Mouse (Mus musculus): ENCODE results near the gene Gmppa. TPM values are rescaled to one million over a fixed set of nuclear protein-coding genes. Genes with fewer than 3 reads are reported as not detected.
A peak's percentile ranks its signal among the peaks of the same experiment; 100 is the strongest.

The Gmppa gene
- polyA plus RNA-seq, 1 experiment from 2014 or later: 93.1 TPM

DNA sequence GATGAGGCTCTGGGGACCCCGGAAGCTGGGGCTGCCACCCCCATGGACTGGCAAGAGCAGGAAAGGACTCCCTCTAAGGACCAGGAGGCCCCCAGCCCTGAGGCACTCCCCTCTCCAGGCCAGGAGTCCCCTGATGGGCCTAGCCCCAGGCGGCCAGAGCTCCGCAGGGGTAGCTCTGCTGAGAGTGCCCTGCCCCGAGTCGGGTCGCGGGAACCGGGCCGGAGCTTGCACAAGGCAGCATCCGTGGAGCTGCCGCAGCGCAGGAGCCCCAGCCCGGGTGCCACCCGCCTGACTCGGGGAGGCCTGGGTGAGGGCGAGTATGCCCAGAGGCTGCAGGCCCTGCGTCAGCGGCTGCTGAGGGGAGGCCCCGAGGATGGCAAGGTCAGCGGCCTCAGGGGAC, 13.9 kb upstream of the Gmppa start:
- H3K9ac ChIP-seq (replicated peaks; ENCODE audit: low read depth, low read length): no peak overlapping the region

DNA sequence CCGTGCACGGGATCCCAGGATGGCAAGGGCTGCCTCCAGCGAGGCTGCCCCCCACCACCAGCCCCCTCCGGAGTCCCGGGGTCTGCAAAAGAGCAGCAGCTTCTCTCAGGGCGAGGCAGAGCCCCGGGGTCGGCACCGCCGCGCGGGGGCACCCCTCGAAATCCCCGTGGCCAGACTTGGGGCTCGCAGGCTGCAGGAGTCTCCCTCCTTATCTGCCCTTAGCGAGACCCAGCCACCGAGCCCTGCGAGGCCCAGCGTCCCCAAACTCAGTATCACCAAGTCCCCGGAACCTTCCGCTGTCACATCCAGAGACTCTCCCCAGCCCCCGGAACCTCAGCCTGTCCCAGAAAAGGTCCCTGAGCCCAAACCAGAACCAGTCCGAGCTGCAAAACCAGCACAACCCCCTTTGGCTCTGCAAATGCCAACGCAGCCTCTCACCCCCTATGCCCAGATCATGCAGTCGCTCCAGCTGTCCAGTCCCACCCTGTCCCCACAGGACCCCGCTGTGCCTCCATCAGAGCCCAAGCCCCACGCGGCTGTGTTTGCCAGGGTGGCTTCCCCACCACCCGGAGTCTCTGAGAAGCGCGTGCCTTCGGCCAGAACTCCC, 13.4 kb upstream of the Gmppa start:
- no peak for ATAC-seq
- Histone ChIP-seq H3K9ac (replicated peaks; ENCODE audit: low read depth, low read length) (peak overlapping the region; percentile 50), H3K4me1 (replicated peaks; ENCODE audit: control insufficient read depth, insufficient read depth, low read length) (peaks cover 18% of the 10 kb centered on the region), H3K27ac (ENCODE audit: low read length) (no peak overlapping the region), H3K4me2 (ENCODE audit: low read length) (peak overlapping the region; percentile 54), H3K36me3 (ENCODE audit: control insufficient read depth, insufficient read depth) (no peaks in the 10 kb centered on the region), H3K27me3 (replicated peaks; ENCODE audit: control insufficient read depth, insufficient read depth, low read length) (peaks cover 46% of the 10 kb centered on the region), H3K9me3 (ENCODE audit: control insufficient read depth, low read length) (no peaks in the 10 kb centered on the region), H3K4me3 (replicated peaks; ENCODE audit: low read length) (peak overlapping the region; percentile 42)
- WGBS: 2% methylated on average over 31 of the region's 32 CpGs

More for the DNA sequence above, 13.9 kb upstream of the Gmppa start:
- WGBS: 5% methylated on average over 20 of the region's 20 CpGs
- no peaks in the 10 kb centered on the region for H3K9me3 ChIP-seq (ENCODE audit: control insufficient read depth, low read length)
- H3K4me2 ChIP-seq (ENCODE audit: low read length): 0 out of 2 replicates have a peak overlapping the region, but pooled peaks have one; percentile 9
- ATAC-seq: 0 out of 2 replicates have a peak, but pooled peaks have one; percentile 25
- peaks cover 46% of the 10 kb centered on the region for H3K27me3 ChIP-seq (replicated peaks; ENCODE audit: control insufficient read depth, insufficient read depth, low read length)
- H3K36me3 ChIP-seq (ENCODE audit: control insufficient read depth, insufficient read depth): no peaks in the 10 kb centered on the region
- H3K4me3 ChIP-seq (replicated peaks; ENCODE audit: low read length): no peak overlapping the region
- no peak overlapping the region for H3K27ac ChIP-seq (ENCODE audit: low read length)
- peaks cover 18% of the 10 kb centered on the region for H3K4me1 ChIP-seq (replicated peaks; ENCODE audit: control insufficient read depth, insufficient read depth, low read length)

- peak overlapping the region; percentile 54 for H3K4me2 ChIP-seq (ENCODE audit: low read length)
- no peak overlapping the region for H3K27ac ChIP-seq (ENCODE audit: low read length)
- peak overlapping the region; percentile 50 for H3K9ac ChIP-seq (replicated peaks; ENCODE audit: low read depth, low read length)
- under 1% methylated on average over 68 of the region's 71 CpGs for WGBS
- peaks cover 46% of the 10 kb centered on the region for H3K27me3 ChIP-seq (replicated peaks; ENCODE audit: control insufficient read depth, insufficient read depth, low read length)
- peak; percentile 49 for ATAC-seq
- peaks cover 18% of the 10 kb centered on the region for H3K4me1 ChIP-seq (replicated peaks; ENCODE audit: control insufficient read depth, insufficient read depth, low read length)
- H3K9me3 ChIP-seq (ENCODE audit: control insufficient read depth, low read length): no peaks in the 10 kb centered on the region
- no peaks in the 10 kb centered on the region for H3K36me3 ChIP-seq (ENCODE audit: control insufficient read depth, insufficient read depth)
- peak overlapping the region; percentile 42 for H3K4me3 ChIP-seq (replicated peaks; ENCODE audit: low read length)
Observed at GRCm38 (mm10) chr1:75422823-75423471, 12.8 kb upstream of the Gmppa start.

DNA sequence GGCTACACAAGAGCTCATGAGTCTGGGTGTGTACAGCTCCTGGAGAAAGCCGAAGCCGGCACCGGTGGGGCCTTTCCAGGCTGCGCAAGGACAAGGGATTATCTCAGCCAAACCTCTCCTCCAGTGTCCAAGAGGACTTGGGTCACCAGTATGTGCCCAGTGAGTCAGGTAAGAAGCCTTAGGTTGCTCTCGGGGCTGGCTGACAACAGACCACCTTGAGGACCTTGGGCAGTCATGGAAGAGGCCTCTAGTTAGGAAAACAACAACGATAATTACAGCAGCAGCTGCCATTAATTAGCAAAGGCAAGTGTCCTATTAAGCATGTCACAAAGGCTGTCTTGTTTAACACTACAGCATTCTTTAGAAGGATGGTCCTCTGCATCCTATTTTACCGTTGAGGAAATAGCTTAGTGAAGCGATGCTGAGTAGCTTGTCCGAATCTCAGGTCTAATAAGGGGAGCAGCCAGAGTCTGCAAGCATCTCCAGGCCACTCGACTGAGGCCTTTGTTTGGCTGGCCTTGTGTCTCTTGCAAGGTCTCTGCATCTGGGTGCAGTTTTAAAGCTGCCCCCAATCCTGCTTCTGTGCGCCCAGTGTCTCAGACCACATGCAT, 11.8 kb upstream of the Gmppa start:
- Histone ChIP-seq H3K9me3 (ENCODE audit: control insufficient read depth, low read length) (no peaks in the 10 kb centered on the region), H3K36me3 (ENCODE audit: control insufficient read depth, insufficient read depth) (no peaks in the 10 kb centered on the region), H3K27ac (ENCODE audit: low read length) (no peak overlapping the region), H3K9ac (replicated peaks; ENCODE audit: low read depth, low read length) (no peak overlapping the region), H3K4me2 (ENCODE audit: low read length) (no peak overlapping the region), H3K27me3 (replicated peaks; ENCODE audit: control insufficient read depth, insufficient read depth, low read length) (peaks cover 46% of the 10 kb centered on the region), H3K4me3 (replicated peaks; ENCODE audit: low read length) (no peak overlapping the region), H3K4me1 (replicated peaks; ENCODE audit: control insufficient read depth, insufficient read depth, low read length) (peaks cover 18% of the 10 kb centered on the region)
- ATAC-seq: no peak
- WGBS: 29% methylated on average over 11 of the region's 11 CpGs

DNA sequence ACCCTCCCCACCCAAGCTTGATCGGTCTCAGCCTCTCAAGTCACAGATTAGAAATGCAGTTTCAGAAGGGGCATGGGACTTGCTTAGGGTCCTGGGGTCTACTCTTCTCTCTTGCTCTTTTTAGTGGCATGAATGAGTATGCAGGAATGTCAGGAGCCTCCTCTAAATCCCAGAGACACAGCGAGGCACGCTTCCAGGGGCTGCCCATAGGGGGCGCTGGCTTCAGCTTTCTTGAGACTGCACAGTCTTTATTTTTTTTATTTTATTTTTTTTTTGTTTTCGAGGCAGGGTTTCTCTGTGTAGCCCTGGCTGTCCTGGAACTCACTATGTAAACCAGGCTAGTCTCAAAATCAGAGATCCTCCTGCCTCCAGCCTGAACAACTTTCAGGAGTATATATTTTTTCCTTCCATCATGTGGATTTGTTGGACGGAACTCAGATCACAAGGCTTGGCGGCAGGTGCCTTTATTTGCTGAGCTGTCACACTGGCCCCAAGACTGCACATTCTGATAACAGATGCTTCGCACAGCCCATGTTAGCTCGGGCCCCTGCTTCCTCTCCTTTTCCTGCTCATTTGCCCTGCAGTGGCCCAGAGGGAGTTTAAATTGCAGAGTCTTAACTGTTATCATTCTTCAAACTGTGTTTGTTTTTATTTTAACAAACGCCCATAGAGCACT, 9.8 kb upstream of the Gmppa start:
- no peaks in the 10 kb centered on the region for H3K36me3 ChIP-seq (ENCODE audit: control insufficient read depth, insufficient read depth)
- 38% methylated on average over 10 of the region's 10 CpGs for WGBS
- H3K9ac ChIP-seq (replicated peaks; ENCODE audit: low read depth, low read length): no peak overlapping the region
- H3K4me1 ChIP-seq (replicated peaks; ENCODE audit: control insufficient read depth, insufficient read depth, low read length): peaks cover 18% of the 10 kb centered on the region
- ATAC-seq: no peak
- no peak overlapping the region for H3K4me3 ChIP-seq (replicated peaks; ENCODE audit: low read length)
- H3K9me3 ChIP-seq (ENCODE audit: control insufficient read depth, low read length): no peaks in the 10 kb centered on the region
- peaks cover 38% of the 10 kb centered on the region for H3K27me3 ChIP-seq (replicated peaks; ENCODE audit: control insufficient read depth, insufficient read depth, low read length)
- H3K4me2 ChIP-seq (ENCODE audit: low read length): no peak overlapping the region
- no peak overlapping the region for H3K27ac ChIP-seq (ENCODE audit: low read length)

GRCm38 (mm10) chr1:75438782-75439181, 3.1 kb downstream of the Gmppa start:
- peaks cover 2% of the 10 kb centered on the region; the same call in 1 of the 2 replicates for H3K36me3 ChIP-seq (ENCODE audit: control insufficient read depth, insufficient read depth)
- no peak overlapping the region for H3K4me3 ChIP-seq (replicated peaks; ENCODE audit: low read length)
- 80% methylated on average over 8 of the region's 9 CpGs for WGBS
- H3K27me3 ChIP-seq (replicated peaks; ENCODE audit: control insufficient read depth, insufficient read depth, low read length): no peaks in the 10 kb centered on the region
- H3K4me2 ChIP-seq (ENCODE audit: low read length): no peak overlapping the region
- ATAC-seq: no peak
- no peak overlapping the region for H3K27ac ChIP-seq (ENCODE audit: low read length)
- peaks cover 26% of the 10 kb centered on the region for H3K4me1 ChIP-seq (replicated peaks; ENCODE audit: control insufficient read depth, insufficient read depth, low read length)
- no peak overlapping the region for H3K9ac ChIP-seq (replicated peaks; ENCODE audit: low read depth, low read length)
- H3K9me3 ChIP-seq (ENCODE audit: control insufficient read depth, low read length): no peaks in the 10 kb centered on the region

GRCm38 (mm10) chr1:75440661-75441060, 4.9 kb downstream of the Gmppa start:
- ATAC-seq: no peak
- no peak overlapping the region for H3K9ac ChIP-seq (replicated peaks; ENCODE audit: low read depth, low read length)
- no peak overlapping the region for H3K4me3 ChIP-seq (replicated peaks; ENCODE audit: low read length)
- H3K4me2 ChIP-seq (ENCODE audit: low read length): no peak overlapping the region
- peaks cover 2% of the 10 kb centered on the region; the same call in 1 of the 2 replicates for H3K36me3 ChIP-seq (ENCODE audit: control insufficient read depth, insufficient read depth)
- H3K4me1 ChIP-seq (replicated peaks; ENCODE audit: control insufficient read depth, insufficient read depth, low read length): peaks cover 45% of the 10 kb centered on the region
- 89% methylated on average over 7 of the region's 7 CpGs for WGBS
- H3K27ac ChIP-seq (ENCODE audit: low read length): no peak overlapping the region
- no peaks in the 10 kb centered on the region for H3K27me3 ChIP-seq (replicated peaks; ENCODE audit: control insufficient read depth, insufficient read depth, low read length)
- no peaks in the 10 kb centered on the region for H3K9me3 ChIP-seq (ENCODE audit: control insufficient read depth, low read length)

GRCm38 (mm10) chr1:75441471-75441996, 5.8 kb downstream of the Gmppa start:
- peaks cover 50% of the 10 kb centered on the region for H3K4me1 ChIP-seq (replicated peaks; ENCODE audit: control insufficient read depth, insufficient read depth, low read length)

DNA sequence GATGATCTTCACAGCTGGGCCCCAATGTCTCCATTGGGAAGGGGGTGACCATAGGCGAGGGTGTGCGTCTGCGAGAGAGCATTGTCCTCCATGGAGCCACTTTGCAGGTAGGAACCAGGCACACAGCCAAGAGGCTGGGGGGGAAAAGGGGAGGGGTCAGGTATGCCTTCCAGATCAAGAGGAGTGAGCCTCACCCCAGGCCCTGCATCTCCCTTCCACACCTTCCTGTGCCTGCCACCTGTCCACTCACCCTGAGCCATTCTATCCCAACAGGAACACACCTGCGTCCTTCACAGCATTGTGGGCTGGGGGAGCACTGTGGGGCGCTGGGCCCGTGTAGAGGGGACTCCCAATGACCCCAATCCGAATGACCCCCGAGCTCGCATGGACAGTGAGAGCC, 6.4 kb downstream of the Gmppa start:
- Histone ChIP-seq H3K9ac (replicated peaks; ENCODE audit: low read depth, low read length) (no peak overlapping the region), H3K4me2 (ENCODE audit: low read length) (no peak overlapping the region), H3K27ac (ENCODE audit: low read length) (no peak overlapping the region; the same call in 1 of the 2 replicates), H3K27me3 (replicated peaks; ENCODE audit: control insufficient read depth, insufficient read depth, low read length) (no peaks in the 10 kb centered on the region), H3K36me3 (ENCODE audit: control insufficient read depth, insufficient read depth) (peaks cover 2% of the 10 kb centered on the region; the same call in 1 of the 2 replicates), H3K4me3 (replicated peaks; ENCODE audit: low read length) (no peak overlapping the region), H3K4me1 (replicated peaks; ENCODE audit: control insufficient read depth, insufficient read depth, low read length) (peaks cover 50% of the 10 kb centered on the region), H3K9me3 (ENCODE audit: control insufficient read depth, low read length) (no peaks in the 10 kb centered on the region)
- WGBS: 77% methylated on average over 9 of the region's 9 CpGs
- ATAC-seq: no peak

More at GRCm38 (mm10) chr1:75441471-75441996, 5.8 kb downstream of the Gmppa start:
- Histone ChIP-seq H3K27me3 (replicated peaks; ENCODE audit: control insufficient read depth, insufficient read depth, low read length) (no peaks in the 10 kb centered on the region), H3K9ac (replicated peaks; ENCODE audit: low read depth, low read length) (no peak overlapping the region), H3K4me3 (replicated peaks; ENCODE audit: low read length) (no peak overlapping the region), H3K36me3 (ENCODE audit: control insufficient read depth, insufficient read depth) (peaks cover 2% of the 10 kb centered on the region; the same call in 1 of the 2 replicates), H3K9me3 (ENCODE audit: control insufficient read depth, low read length) (no peaks in the 10 kb centered on the region), H3K4me2 (ENCODE audit: low read length) (no peak overlapping the region), H3K27ac (ENCODE audit: low read length) (no peak overlapping the region)
- 81% methylated on average over 15 of the region's 15 CpGs for WGBS
- ATAC-seq: no peak
